Mouse (Mus musculus): Measurements from ENCODE around the gene Arhgap31.

DNA sequence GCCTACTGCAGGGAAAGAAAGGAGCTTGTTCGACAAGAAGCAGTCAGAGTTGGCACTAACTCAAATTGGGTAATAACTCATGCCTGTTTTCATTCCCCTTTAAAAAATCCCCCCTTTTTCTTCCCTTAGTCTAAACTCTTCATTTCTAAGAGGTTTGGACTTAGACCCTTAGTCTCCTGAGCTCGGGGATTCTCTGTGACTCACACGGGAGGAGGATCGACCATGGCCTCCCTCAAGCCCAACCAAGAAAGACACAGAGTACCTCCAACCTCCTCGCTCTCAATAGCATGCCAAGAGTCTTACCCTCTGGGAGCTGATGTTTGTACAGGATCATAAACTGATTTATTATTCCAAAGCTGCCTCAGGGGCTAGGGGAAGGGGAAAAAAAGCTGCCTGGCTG is 100.4 kb downstream of the Arhgap31 start:
- no peak for TF ChIP-seq CTCF (IDR thresholded peaks at IDR 0.05; ENCODE audit: low read depth)
- TF ChIP-seq EP300 (IDR thresholded peaks at IDR 0.05; ENCODE audit: low read depth), result no peak

Measured in liver, postnatal 0 days (tissue).